Mouse (Mus musculus) forebrain, embryonic 11.5 days (tissue): ENCODE measurements around the gene Tff3. TPM values are rescaled to one million over a fixed set of nuclear protein-coding genes. Genes with fewer than 3 reads are reported as not detected.

Experiments used
- ATAC-seq: fragments of 200-750 bp; cut with Nextera tagmentation; replicated peaks from 2 replicates; pipeline ENCODE4 v1.8.0; 2017; ENCODE audit warnings: moderate TSS enrichment; ENCODE audit not compliant: low FRiP score
- DNase-seq: peaks from one replicate; pipeline ENCODE4 v3.0.0-alpha.2; 2017; ENCODE audit warnings: low spot score
- H3K27ac ChIP-seq: fragments of 300-500 bp; sonication (generic); 2 replicates; pipeline ENCODE4 v1.5.1; 2014; ENCODE audit warnings: low read depth, low read length
- H3K27me3 ChIP-seq: fragments of 300-500 bp; sonication (generic); 2 replicates; pipeline ENCODE4 v1.6.1; 2014; ENCODE audit warnings: mild to moderate bottlenecking, low read length, mixed read lengths; ENCODE audit not compliant: control insufficient read depth, insufficient read depth
- H3K36me3 ChIP-seq: fragments of 300-500 bp; sonication (generic); 2 replicates; pipeline ENCODE4 v1.6.1; 2014; ENCODE audit warnings: mild to moderate bottlenecking, low read length, moderate library complexity, mixed read lengths; ENCODE audit not compliant: control insufficient read depth, insufficient read depth
- H3K4me1 ChIP-seq: fragments of 300-500 bp; sonication (generic); replicated peaks from 2 replicates; pipeline ENCODE4 v1.6.1; 2014; ENCODE audit warnings: low read length, mixed read lengths; ENCODE audit not compliant: control insufficient read depth, insufficient read depth
- H3K4me2 ChIP-seq: fragments of 300-500 bp; sonication (generic); 2 replicates; pipeline ENCODE4 v1.6.1; 2014; ENCODE audit warnings: low read depth, mild to moderate bottlenecking, low read length, moderate library complexity, mixed read lengths; ENCODE audit not compliant: severe bottlenecking
- H3K4me3 ChIP-seq: fragments of 300-500 bp; sonication (generic); 2 replicates; pipeline ENCODE4 v1.5.1; 2014; ENCODE audit warnings: low read depth, low read length
- H3K9ac ChIP-seq: fragments of 300-500 bp; sonication (generic); 2 replicates; pipeline ENCODE4 v1.6.1; 2014; ENCODE audit warnings: low read length
- H3K9me3 ChIP-seq: fragments of 300-500 bp; sonication (generic); 2 replicates; pipeline ENCODE4 v1.6.1; 2016; ENCODE audit warnings: low read length, mixed read lengths; ENCODE audit not compliant: control insufficient read depth
- WGBS: fragments of 180-500 bp; shearing (Covaris S2); extraction: QIAGEN DNeasy Blood & Tissue Kit; methylation state at CpG from one replicate; pipeline ENCODE4 v1.1.7; 2014; 5-methylcytosine and 5-hydroxymethylcytosine counted together
- polyA plus RNA-seq: library from polyadenylated mRNA; unstranded; fragments of >200 nt; fragmentation: Nextera tagmentation; extraction: Ambion mirVana; gene quantifications from 2 replicates; pipeline ENCODE4 v1.2.1, GENCODE M21; 2014

Gene Tff3
- polyA plus RNA-seq, 1 experiment from 2014 or later: 1.2 TPM

- ATAC-seq (no peak), DNase-seq (no peak)
- no peaks in the 10 kb centered on the region for H3K36me3 ChIP-seq
- no peak overlapping the region for H3K9ac ChIP-seq
- 88% methylated on average over 9 of the region's 9 CpGs for WGBS
- no peak overlapping the region for H3K4me3 ChIP-seq
- no peaks in the 10 kb centered on the region for H3K9me3 ChIP-seq
- no peak overlapping the region for H3K27ac ChIP-seq
- no peaks in the 10 kb centered on the region for H3K27me3 ChIP-seq
- no peak overlapping the region for H3K4me2 ChIP-seq
- H3K4me1 ChIP-seq: no peaks in the 10 kb centered on the region
These were observed 23.6 kb upstream of the Tff3 start for GRCm38 (mm10) chr17:31152966-31153499.

- Histone ChIP-seq H3K4me3 (no peak overlapping the region), H3K4me2 (no peak overlapping the region), H3K27ac (no peak overlapping the region), H3K9me3 (no peaks in the 10 kb centered on the region), H3K36me3 (no peaks in the 10 kb centered on the region), H3K4me1 (no peaks in the 10 kb centered on the region), H3K27me3 (no peaks in the 10 kb centered on the region), H3K9ac (no peak overlapping the region)
- DNase-seq (no peak), ATAC-seq (no peak)
- 58% methylated on average over 5 of the region's 5 CpGs for WGBS
These were observed 23.1 kb upstream of the Tff3 start for GRCm38 (mm10) chr17:31152512-31152911.

- ATAC-seq: no peak
- no peaks in the 10 kb centered on the region for H3K9me3 ChIP-seq
- H3K27me3 ChIP-seq: no peaks in the 10 kb centered on the region
- H3K9ac ChIP-seq: no peak overlapping the region
- no peak overlapping the region for H3K4me2 ChIP-seq
- H3K4me3 ChIP-seq: no peak overlapping the region
- no peak for DNase-seq
- WGBS: 84% methylated on average over 9 of the region's 9 CpGs
- no peaks in the 10 kb centered on the region for H3K4me1 ChIP-seq
- H3K27ac ChIP-seq: no peak overlapping the region
- H3K36me3 ChIP-seq: no peaks in the 10 kb centered on the region
These were observed 16.6 kb upstream of the Tff3 start for GRCm38 (mm10) chr17:31145998-31146397.

- no peak within 1 kb of the TSS for H3K9ac ChIP-seq
- no peak within 1 kb of the TSS for H3K4me3 ChIP-seq
- no peaks in the 10 kb centered on the region for H3K9me3 ChIP-seq
- H3K27me3 ChIP-seq: no peaks in the 10 kb centered on the region
- ATAC-seq: no peak
- no peaks in the 10 kb centered on the region for H3K36me3 ChIP-seq
- WGBS: 73% methylated on average over 15 of the region's 15 CpGs
- H3K4me1 ChIP-seq: no peaks in the 10 kb centered on the region
- no peak within 1 kb of the TSS for H3K4me2 ChIP-seq
- no peak within 1 kb of the TSS for H3K27ac ChIP-seq
- DNase-seq: no peak
These were observed 14.9 kb upstream of the Tff3 start, which contains the start of gene Tff2 for GRCm38 (mm10) chr17:31144040-31145037. Tff2 (minus strand) TSS chr17:31144282.

- no peaks in the 10 kb centered on the region for H3K27me3 ChIP-seq
- no peak overlapping the region for H3K9ac ChIP-seq
- H3K9me3 ChIP-seq: no peaks in the 10 kb centered on the region
- DNase-seq (no peak), ATAC-seq (no peak)
- 92% methylated on average over 7 of the region's 7 CpGs for WGBS
- no peak overlapping the region for H3K4me2 ChIP-seq
- no peak overlapping the region for H3K4me3 ChIP-seq
- no peak overlapping the region for H3K27ac ChIP-seq
- H3K4me1 ChIP-seq: no peaks in the 10 kb centered on the region
- no peaks in the 10 kb centered on the region for H3K36me3 ChIP-seq
These were observed 12.7 kb upstream of the Tff3 start for GRCm38 (mm10) chr17:31142116-31142515.

GRCm38 (mm10) chr17:31138398-31138797 is 9.0 kb upstream of the Tff3 start:
- DNase-seq (peak; percentile 67), ATAC-seq (no peak)
- no peak overlapping the region for H3K9ac ChIP-seq
- no peaks in the 10 kb centered on the region for H3K9me3 ChIP-seq
- H3K36me3 ChIP-seq: no peaks in the 10 kb centered on the region
- H3K27me3 ChIP-seq: no peaks in the 10 kb centered on the region
- no peak overlapping the region for H3K4me3 ChIP-seq
- no peaks in the 10 kb centered on the region for H3K4me1 ChIP-seq
- 23% methylated on average over 5 of the region's 5 CpGs for WGBS
- no peak overlapping the region for H3K27ac ChIP-seq
- no peak overlapping the region for H3K4me2 ChIP-seq

- no peak for DNase-seq
- H3K4me1 ChIP-seq: no peaks in the 10 kb centered on the region
- H3K36me3 ChIP-seq: no peaks in the 10 kb centered on the region
- no peak for ATAC-seq
- H3K4me3 ChIP-seq: no peak overlapping the region
- no peak overlapping the region for H3K4me2 ChIP-seq
- no peak overlapping the region for H3K27ac ChIP-seq
- WGBS: 86% methylated on average over 1 of the region's 1 CpGs
- H3K9ac ChIP-seq: no peak overlapping the region
- H3K9me3 ChIP-seq: no peaks in the 10 kb centered on the region
- no peaks in the 10 kb centered on the region for H3K27me3 ChIP-seq
These were observed 7.4 kb upstream of the Tff3 start for GRCm38 (mm10) chr17:31136821-31137220.

GRCm38 (mm10) chr17:31136291-31136690 is 6.8 kb upstream of the Tff3 start:
- Histone ChIP-seq H3K27ac (no peak overlapping the region), H3K9me3 (no peaks in the 10 kb centered on the region), H3K36me3 (no peaks in the 10 kb centered on the region), H3K4me2 (no peak overlapping the region), H3K4me1 (no peaks in the 10 kb centered on the region), H3K4me3 (no peak overlapping the region), H3K27me3 (no peaks in the 10 kb centered on the region), H3K9ac (no peak overlapping the region)
- no peak for ATAC-seq
- WGBS: 71% methylated on average over 3 of the region's 3 CpGs
- DNase-seq: no peak
